18 mouse cellular contexts compared by ENCODE assay signal in genomic region chr12:111087066-111087465, GRCm38 (mm10).
"Had no signal": no experiment of that assay in that cellular context is flagged by ENCODE, and none has a peak within 500 bp of the region (broad histone marks: within the 10 kb centered on the region; RNA-seq: fewer than 3 reads in every experiment).

No protein-coding gene starts in this region.

- DNase-seq: lung, adult 18-20 months; lung, embryonic 14.5 days; lung, postnatal 10 days; lung, postnatal 4 days; retina, postnatal 1 day; right cerebral cortex, adult 18-20 months; right cerebral cortex, postnatal 25 days; right cerebral cortex, postnatal 4 days; spleen, adult 18-20 months; thymus, adult 18-20 months; thymus, postnatal 14 days; thymus, postnatal 36 days had no signal

- H3K27me3 ChIP-seq: midbrain, embryonic 13.5 days; midbrain, embryonic 15.5 days; neural tube, embryonic 13.5 days; neural tube, embryonic 15.5 days had no signal

- H3K4me3 ChIP-seq: midbrain, embryonic 10.5 days; midbrain, embryonic 13.5 days; midbrain, embryonic 15.5 days; myocyte; neural tube, embryonic 13.5 days; neural tube, embryonic 15.5 days had no signal

- H3K27ac ChIP-seq: midbrain, embryonic 10.5 days; midbrain, embryonic 13.5 days; midbrain, embryonic 15.5 days; neural tube, embryonic 13.5 days; neural tube, embryonic 15.5 days had no signal

- H3K9ac ChIP-seq: lung, embryonic 14.5 days; midbrain, embryonic 13.5 days; midbrain, embryonic 15.5 days; neural tube, embryonic 13.5 days; neural tube, embryonic 15.5 days had no signal

- H3K36me3 ChIP-seq: midbrain, embryonic 15.5 days had no signal

- H3K4me2 ChIP-seq: lung, embryonic 14.5 days; midbrain, embryonic 13.5 days; midbrain, embryonic 15.5 days; neural tube, embryonic 13.5 days; neural tube, embryonic 15.5 days had no signal

- H3K9me3 ChIP-seq: midbrain, embryonic 10.5 days; midbrain, embryonic 13.5 days; midbrain, embryonic 15.5 days; neural tube, embryonic 13.5 days; neural tube, embryonic 15.5 days had no signal
